Mouse (Mus musculus): Measurements from ENCODE around the gene Tmbim6. TPM values are rescaled to one million over a fixed set of nuclear protein-coding genes. Genes with fewer than 3 reads are reported as not detected.
"Not testable (repeated sequence)": the region's sequence is repeated elsewhere in the genome, so short reads cannot be mapped to it uniquely, and the experiment has no call there.

Tmbim6 gene
- polyA plus RNA-seq, 2 experiments: 99.7 to 187 TPM

GRCm38 (mm10) chr15:99382893-99383292 is 9.8 kb upstream of the Tmbim6 start:
- DNase-seq (ENCODE audit: low read depth in 3 of 3, low spot score in 3 of 3): no peak

DNA sequence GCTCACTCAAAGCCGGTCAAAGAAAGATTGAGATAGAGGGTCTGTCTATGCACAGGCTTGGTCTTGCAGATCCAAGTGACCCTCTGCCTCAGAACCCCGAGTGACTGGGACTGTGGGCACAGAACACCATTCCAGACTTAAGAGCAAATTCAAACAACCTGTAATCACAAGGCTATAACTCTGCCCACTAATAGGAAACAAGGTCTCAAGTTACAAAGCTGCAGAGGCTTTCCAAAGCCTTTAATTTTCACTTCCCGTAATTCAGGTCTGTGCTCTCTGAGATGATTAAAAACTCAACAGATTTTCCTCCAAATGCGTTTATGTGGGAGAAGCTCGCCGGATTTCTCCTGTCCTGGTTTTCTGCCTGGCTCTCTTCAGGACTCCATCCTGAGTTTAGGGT is 8.6 kb upstream of the Tmbim6 start:
- DNase-seq (ENCODE audit: low read depth in 3 of 3, low spot score in 3 of 3) (no peak), ATAC-seq (ENCODE audit: insufficient read depth) (no peak)
- Histone ChIP-seq H3K9me3 (ENCODE audit: control insufficient read depth, low read length) (no peaks in the 10 kb centered on the region), H3K27me3 (ENCODE audit: control insufficient read depth, insufficient read depth, low read length) (no peaks in the 10 kb centered on the region), H3K9ac (replicated peaks) (no peak overlapping the region), H3K4me2 (ENCODE audit: low read depth) (no peak overlapping the region), H3K27ac (no peak overlapping the region), H3K4me1 (replicated peaks; ENCODE audit: control insufficient read depth in 2 of 2, insufficient read depth in 2 of 2, low read length in 1 of 2) (peaks cover 0 to 9% of the 10 kb centered on the region in 2 experiments; a peak in 3 of 4 replicates), H3K36me3 (replicated peaks; ENCODE audit: control insufficient read depth, insufficient read depth, low read depth) (no peaks in the 10 kb centered on the region), H3K4me3 (ENCODE audit: insufficient read depth in 1 of 2, low read depth in 2 of 2, low read length in 2 of 2) (no peak overlapping the region)
- TF ChIP-seq CTCF (IDR thresholded peaks at IDR 0.05; ENCODE audit: low read depth) (no peak), EP300 (IDR thresholded peaks at IDR 0.05; ENCODE audit: low read depth) (no peak)
- 48% methylated on average over 6 of the region's 6 CpGs for whole genome bisulfite sequencing (ENCODE audit: insufficient replicate concordance)

More at GRCm38 (mm10) chr15:99382893-99383292, 9.8 kb upstream of the Tmbim6 start:
- H3K27ac ChIP-seq: no peak overlapping the region
- TF ChIP-seq CTCF (IDR thresholded peaks at IDR 0.05; ENCODE audit: low read depth) (no peak), EP300 (IDR thresholded peaks at IDR 0.05; ENCODE audit: low read depth) (no peak)
- H3K9me3 ChIP-seq (ENCODE audit: control insufficient read depth, low read length): no peaks in the 10 kb centered on the region; the same call in 1 of the 2 replicates
- H3K4me1 ChIP-seq (replicated peaks; ENCODE audit: control insufficient read depth in 2 of 2, insufficient read depth in 2 of 2, low read length in 1 of 2): peaks cover 0 to 9% of the 10 kb centered on the region in 2 experiments; a peak in 2 of 4 replicates
- no peak overlapping the region for H3K4me3 ChIP-seq (ENCODE audit: insufficient read depth in 1 of 2, low read depth in 2 of 2, low read length in 2 of 2)
- no peaks in the 10 kb centered on the region for H3K27me3 ChIP-seq (ENCODE audit: control insufficient read depth, insufficient read depth, low read length)
- no peaks in the 10 kb centered on the region for H3K36me3 ChIP-seq (replicated peaks; ENCODE audit: control insufficient read depth, insufficient read depth, low read depth)
- no peak overlapping the region for H3K9ac ChIP-seq (replicated peaks)
- no peak for ATAC-seq (ENCODE audit: insufficient read depth)
- H3K4me2 ChIP-seq (ENCODE audit: low read depth): no peak overlapping the region

- not testable (repeated sequence) for DNase-seq (ENCODE audit: low read depth in 3 of 3, low spot score in 3 of 3)
Observed at GRCm38 (mm10) chr15:99386110-99386509, 6.6 kb upstream of the Tmbim6 start.

DNA sequence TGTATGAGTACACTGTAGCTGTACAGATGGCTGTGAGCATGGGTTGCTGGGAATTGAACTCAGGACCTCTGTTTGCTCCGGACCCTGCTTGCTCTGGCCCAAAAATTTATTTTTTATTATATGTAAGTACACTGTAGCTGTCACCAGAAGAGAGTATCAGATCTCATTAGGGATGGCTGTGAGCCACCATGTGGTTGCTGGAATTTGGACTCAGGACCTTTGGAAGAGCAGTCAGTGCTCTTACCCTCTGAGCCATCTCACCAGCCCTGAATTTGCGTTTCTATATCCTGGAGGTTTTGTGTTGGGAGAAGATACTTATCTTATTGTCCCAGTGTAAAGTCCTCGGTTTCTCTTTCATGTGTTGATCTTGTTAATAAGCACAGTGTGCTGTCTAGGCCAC is 5.9 kb upstream of the Tmbim6 start:
- Histone ChIP-seq H3K4me3 (ENCODE audit: insufficient read depth in 1 of 2, low read depth in 2 of 2, low read length in 2 of 2) (no peak overlapping the region), H3K9ac (replicated peaks) (no peak overlapping the region), H3K27me3 (ENCODE audit: control insufficient read depth, insufficient read depth, low read length) (no peaks in the 10 kb centered on the region), H3K4me1 (replicated peaks; ENCODE audit: control insufficient read depth in 2 of 2, insufficient read depth in 2 of 2, low read length in 1 of 2) (peaks cover 0 to 16% of the 10 kb centered on the region in 2 experiments; a peak in 3 of 4 replicates), H3K9me3 (ENCODE audit: control insufficient read depth, low read length) (no peaks in the 10 kb centered on the region), H3K4me2 (ENCODE audit: low read depth) (no peak overlapping the region), H3K36me3 (replicated peaks; ENCODE audit: control insufficient read depth, insufficient read depth, low read depth) (no peaks in the 10 kb centered on the region), H3K27ac (no peak overlapping the region)
- TF ChIP-seq CTCF (IDR thresholded peaks at IDR 0.05; ENCODE audit: low read depth) (no peak), EP300 (IDR thresholded peaks at IDR 0.05; ENCODE audit: low read depth) (no peak)
- ATAC-seq (ENCODE audit: insufficient read depth) (no peak), DNase-seq (ENCODE audit: low read depth in 3 of 3, low spot score in 3 of 3) (no peak)
- WGBS (ENCODE audit: insufficient replicate concordance): 48% methylated on average over 3 of the region's 3 CpGs

More at GRCm38 (mm10) chr15:99386110-99386509, 6.6 kb upstream of the Tmbim6 start:
- not testable (repeated sequence) for H3K4me3 ChIP-seq (ENCODE audit: insufficient read depth in 1 of 2, low read depth in 2 of 2, low read length in 2 of 2); H3K4me2 ChIP-seq (ENCODE audit: low read depth); H3K36me3 ChIP-seq (replicated peaks; ENCODE audit: control insufficient read depth, insufficient read depth, low read depth); ATAC-seq (ENCODE audit: insufficient read depth); H3K27me3 ChIP-seq (ENCODE audit: control insufficient read depth, insufficient read depth, low read length); H3K9me3 ChIP-seq (ENCODE audit: control insufficient read depth, low read length); H3K9ac ChIP-seq (replicated peaks); H3K27ac ChIP-seq
- 58% methylated on average over 3 of the region's 3 CpGs for WGBS (ENCODE audit: insufficient replicate concordance)
- peaks cover 0 to 13% of the 10 kb centered on the region in 2 experiments; a peak in 3 of 4 replicates for H3K4me1 ChIP-seq (replicated peaks; ENCODE audit: control insufficient read depth in 2 of 2, insufficient read depth in 2 of 2, low read length in 1 of 2)

- 46% methylated on average over 4 of the region's 4 CpGs for WGBS (ENCODE audit: insufficient replicate concordance)
- no peak for TF ChIP-seq EP300 (IDR thresholded peaks at IDR 0.05; ENCODE audit: low read depth)
- TF ChIP-seq CTCF (IDR thresholded peaks at IDR 0.05; ENCODE audit: low read depth): no peak
- H3K9ac ChIP-seq (replicated peaks): no peak overlapping the region
- no peak overlapping the region for H3K27ac ChIP-seq
- peaks cover 0 to 22% of the 10 kb centered on the region in 2 experiments; a peak in 3 of 4 replicates for H3K4me1 ChIP-seq (replicated peaks; ENCODE audit: control insufficient read depth in 2 of 2, insufficient read depth in 2 of 2, low read length in 1 of 2)
- no peak for ATAC-seq (ENCODE audit: insufficient read depth)
- H3K4me3 ChIP-seq (ENCODE audit: insufficient read depth in 1 of 2, low read depth in 2 of 2, low read length in 2 of 2): no peak overlapping the region
- no peak for DNase-seq (ENCODE audit: low read depth in 3 of 3, low spot score in 3 of 3)
- H3K36me3 ChIP-seq (replicated peaks; ENCODE audit: control insufficient read depth, insufficient read depth, low read depth): no peaks in the 10 kb centered on the region
- no peaks in the 10 kb centered on the region for H3K27me3 ChIP-seq (ENCODE audit: control insufficient read depth, insufficient read depth, low read length)
- H3K9me3 ChIP-seq (ENCODE audit: control insufficient read depth, low read length): no peaks in the 10 kb centered on the region
- H3K4me2 ChIP-seq (ENCODE audit: low read depth): no peak overlapping the region
Observed at GRCm38 (mm10) chr15:99387976-99388375, 4.7 kb upstream of the Tmbim6 start.

Measured in liver, embryonic 14.5 days (tissue).